Mouse (Mus musculus): ENCODE data around the gene Slc4a2. TPM values are rescaled to one million over a fixed set of nuclear protein-coding genes. Genes with fewer than 3 reads are reported as not detected.

The Slc4a2 gene
- polyA plus RNA-seq, 1 experiment from 2014 or later, result 41.0 TPM

DNA sequence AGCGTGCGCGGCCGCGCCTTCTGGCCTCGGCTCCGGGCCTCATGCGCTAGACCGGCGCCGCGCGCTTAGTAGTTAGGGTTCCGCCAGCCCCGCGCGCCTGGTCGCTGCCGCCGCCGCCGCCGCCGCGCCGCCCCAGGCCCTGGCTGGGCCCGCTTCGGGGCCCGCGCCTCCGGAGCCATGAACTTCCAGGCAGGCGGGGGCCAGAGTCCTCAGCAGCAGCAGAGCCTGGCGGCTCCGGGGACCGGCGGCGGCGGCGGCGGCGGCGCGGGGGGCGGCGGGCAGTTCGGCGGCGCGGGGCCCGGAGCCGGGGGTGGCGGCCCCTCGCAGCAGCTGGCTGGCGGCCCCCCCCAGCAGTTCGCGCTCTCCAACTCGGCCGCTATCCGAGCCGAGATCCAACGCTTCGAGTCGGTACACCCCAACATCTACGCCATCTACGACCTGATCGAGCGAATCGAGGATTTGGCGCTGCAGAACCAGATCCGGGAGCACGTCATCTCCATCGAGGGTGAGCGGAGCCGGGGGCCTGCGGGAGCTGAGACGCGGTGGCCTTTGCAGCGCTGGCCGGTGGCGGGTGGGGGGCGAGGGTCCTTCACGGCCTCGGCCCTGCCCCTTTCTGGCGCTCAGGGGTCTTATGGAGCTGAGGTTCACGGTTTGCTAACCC, 28.5 kb downstream of the Slc4a2 start, which contains the start of gene Agap3:
Agap3 (plus strand) TSS at position 148 of the 661 bp plus-strand sequence.
- H3K4me3 ChIP-seq, result peak within 1 kb of the TSS; percentile 93
- peak within 1 kb of the TSS; percentile 92 for H3K27ac ChIP-seq
- peak within 1 kb of the TSS; percentile 94 for H3K9ac ChIP-seq
- under 1% methylated on average over 62 of the region's 85 CpGs for WGBS
- H3K36me3 ChIP-seq, result peaks cover 13% of the 10 kb centered on the region
- H3K4me2 ChIP-seq, result peak within 1 kb of the TSS; percentile 99
- H3K27me3 ChIP-seq, result 0 out of 2 replicates have a peak, but pooled peaks cover 4% of the 10 kb centered on the region
- peak; percentile 39 for ATAC-seq (ENCODE audit: insufficient number of reproducible peaks, insufficient read depth, low FRiP score, low TSS enrichment, low read depth)
- H3K4me1 ChIP-seq, result peaks cover 52% of the 10 kb centered on the region
- H3K9me3 ChIP-seq, result no peaks in the 10 kb centered on the region

- Histone ChIP-seq H3K9ac (peak overlapping the region; percentile 94), H3K4me2 (peak overlapping the region; percentile 99), H3K27ac (peak overlapping the region; percentile 92), H3K9me3 (no peaks in the 10 kb centered on the region), H3K4me1 (peaks cover 47% of the 10 kb centered on the region), H3K27me3 (0 out of 2 replicates have a peak, but pooled peaks cover 4% of the 10 kb centered on the region), H3K4me3 (peak overlapping the region; percentile 93), H3K36me3 (peaks cover 19% of the 10 kb centered on the region)
- under 1% methylated on average over 29 of the region's 29 CpGs for WGBS
- ATAC-seq (ENCODE audit: insufficient number of reproducible peaks, insufficient read depth, low FRiP score, low TSS enrichment, low read depth), result no peak
These were observed 29.1 kb downstream of the Slc4a2 start for GRCm38 (mm10) chr5:24452691-24453233.

DNA sequence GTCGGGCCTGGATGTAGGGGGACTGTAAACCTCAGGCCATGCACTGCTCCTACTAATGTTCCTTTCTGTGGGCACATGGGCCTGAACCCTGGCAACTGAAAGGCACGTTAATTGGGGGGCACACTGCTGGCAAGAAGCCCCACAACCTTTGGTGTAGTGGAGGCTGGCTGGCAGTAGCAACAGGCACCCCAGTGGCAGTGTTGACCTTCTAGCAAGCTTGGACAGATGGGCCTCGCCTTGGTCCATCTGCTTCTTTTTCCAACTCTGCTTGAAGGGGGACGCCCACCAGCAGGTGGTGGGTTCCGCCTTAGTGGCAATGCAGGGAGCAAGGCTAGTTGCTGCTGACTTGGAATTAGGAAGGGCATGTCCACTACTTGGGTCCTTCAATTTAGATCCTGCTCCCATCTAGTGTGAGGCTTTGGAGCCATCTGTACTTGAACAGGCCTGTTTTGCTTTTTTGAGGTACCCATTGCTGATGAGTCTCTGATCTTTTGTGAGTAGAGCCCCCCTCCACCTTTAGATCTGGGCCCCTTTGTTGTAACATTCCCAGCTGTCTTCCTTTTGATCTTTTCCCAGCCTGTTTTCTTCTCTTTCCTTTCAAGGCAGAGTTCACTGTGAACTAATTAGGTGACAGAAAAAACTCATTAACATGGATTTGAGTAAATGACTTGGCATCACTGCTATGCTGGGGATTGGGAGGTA, 29.8 kb downstream of the Slc4a2 start:
- Histone ChIP-seq H3K4me3 (peak overlapping the region; percentile 93), H3K27me3 (0 out of 2 replicates have a peak, but pooled peaks cover 4% of the 10 kb centered on the region), H3K9me3 (no peaks in the 10 kb centered on the region), H3K36me3 (peaks cover 26% of the 10 kb centered on the region), H3K4me2 (peak overlapping the region; percentile 99), H3K4me1 (peaks cover 43% of the 10 kb centered on the region), H3K9ac (peak overlapping the region; percentile 94), H3K27ac (peak overlapping the region; percentile 92)
- 13% methylated on average over 5 of the region's 5 CpGs for WGBS
- no peak for ATAC-seq (ENCODE audit: insufficient number of reproducible peaks, insufficient read depth, low FRiP score, low TSS enrichment, low read depth)

- peak overlapping the region; percentile 94; the same call in 1 of the 2 replicates for H3K9ac ChIP-seq
- no peaks in the 10 kb centered on the region for H3K9me3 ChIP-seq
- H3K27me3 ChIP-seq, result 0 out of 2 replicates have a peak, but pooled peaks cover under 1% of the 10 kb centered on the region
- 0 out of 2 replicates have a peak overlapping the region, but pooled peaks have one; percentile 35 for H3K27ac ChIP-seq
- H3K4me1 ChIP-seq, result peaks cover 43% of the 10 kb centered on the region
- H3K36me3 ChIP-seq, result peaks cover 31% of the 10 kb centered on the region
- H3K4me3 ChIP-seq, result peak overlapping the region; percentile 93
- WGBS, result 17% methylated on average over 2 of the region's 2 CpGs
- ATAC-seq (ENCODE audit: insufficient number of reproducible peaks, insufficient read depth, low FRiP score, low TSS enrichment, low read depth), result no peak
- H3K4me2 ChIP-seq, result peak overlapping the region; percentile 99
These were observed 30.3 kb downstream of the Slc4a2 start for GRCm38 (mm10) chr5:24453985-24454303.

GRCm38 (mm10) chr5:24455076-24455475, 31.4 kb downstream of the Slc4a2 start:
- no peaks in the 10 kb centered on the region for H3K9me3 ChIP-seq

DNA sequence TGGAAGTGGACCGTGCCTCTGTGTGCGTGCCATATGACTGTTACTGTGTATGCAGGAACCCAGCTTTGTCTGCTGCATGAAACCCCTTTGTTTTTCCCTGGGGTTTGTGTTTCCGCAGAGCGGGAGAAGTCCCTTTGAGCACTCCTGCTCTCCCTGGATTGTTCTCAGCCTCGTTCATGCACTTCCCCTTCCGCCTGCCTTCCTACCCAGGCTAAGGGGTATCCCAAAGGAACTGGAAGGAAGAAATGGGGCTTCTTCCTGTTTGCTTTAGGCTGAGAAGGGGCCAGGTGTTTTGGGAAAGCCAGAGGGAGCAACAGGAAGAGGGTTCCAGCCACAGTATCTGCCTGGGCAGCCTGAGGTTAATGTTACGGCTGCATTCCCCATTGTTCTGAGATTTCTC, 32.0 kb downstream of the Slc4a2 start:
- Histone ChIP-seq H3K9ac (peak overlapping the region; percentile 46), H3K4me1 (peaks cover 43% of the 10 kb centered on the region), H3K27me3 (no peaks in the 10 kb centered on the region), H3K27ac (peak overlapping the region; percentile 53), H3K9me3 (no peaks in the 10 kb centered on the region), H3K36me3 (peaks cover 37% of the 10 kb centered on the region), H3K4me3 (no peak overlapping the region), H3K4me2 (peak overlapping the region; percentile 23)
- 53% methylated on average over 7 of the region's 7 CpGs for WGBS
- ATAC-seq (ENCODE audit: insufficient number of reproducible peaks, insufficient read depth, low FRiP score, low TSS enrichment, low read depth), result no peak

More at GRCm38 (mm10) chr5:24455076-24455475, 31.4 kb downstream of the Slc4a2 start:
- ATAC-seq (ENCODE audit: insufficient number of reproducible peaks, insufficient read depth, low FRiP score, low TSS enrichment, low read depth), result no peak
- Histone ChIP-seq H3K36me3 (peaks cover 32% of the 10 kb centered on the region), H3K4me3 (no peak overlapping the region), H3K27me3 (no peaks in the 10 kb centered on the region), H3K4me1 (peaks cover 43% of the 10 kb centered on the region), H3K27ac (peak overlapping the region; percentile 53; the same call in 1 of the 2 replicates), H3K9ac (peak overlapping the region; percentile 46), H3K4me2 (peak overlapping the region; percentile 99)
- 69% methylated on average over 3 of the region's 3 CpGs for WGBS

DNA sequence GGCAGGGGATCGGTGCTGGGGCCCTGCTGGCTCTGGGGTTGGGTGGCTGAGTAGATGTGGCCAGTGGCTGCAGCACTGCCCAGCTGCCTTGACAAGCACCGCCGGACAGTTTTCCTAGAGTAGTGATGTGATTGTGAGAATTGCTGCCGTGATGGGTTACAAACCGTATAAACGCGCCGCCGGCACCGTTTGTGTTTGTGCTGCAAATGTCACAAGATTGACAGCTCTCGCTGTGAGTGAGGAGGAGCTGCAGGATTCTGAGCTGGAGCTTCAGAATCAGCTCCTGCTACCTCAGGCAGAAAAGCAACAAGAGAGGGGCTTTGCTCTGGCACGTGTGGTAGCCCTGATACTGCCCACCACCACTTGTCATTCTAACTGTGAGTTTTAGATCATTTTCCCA, 43.1 kb downstream of the Slc4a2 start:
- Histone ChIP-seq H3K36me3 (peaks cover 8% of the 10 kb centered on the region), H3K9me3 (no peaks in the 10 kb centered on the region), H3K27me3 (no peaks in the 10 kb centered on the region), H3K4me1 (peaks cover 37% of the 10 kb centered on the region), H3K9ac (no peak overlapping the region), H3K4me3 (no peak overlapping the region), H3K27ac (no peak overlapping the region), H3K4me2 (no peak overlapping the region)
- 64% methylated on average over 12 of the region's 12 CpGs for WGBS
- no peak for ATAC-seq (ENCODE audit: insufficient number of reproducible peaks, insufficient read depth, low FRiP score, low TSS enrichment, low read depth)

DNA sequence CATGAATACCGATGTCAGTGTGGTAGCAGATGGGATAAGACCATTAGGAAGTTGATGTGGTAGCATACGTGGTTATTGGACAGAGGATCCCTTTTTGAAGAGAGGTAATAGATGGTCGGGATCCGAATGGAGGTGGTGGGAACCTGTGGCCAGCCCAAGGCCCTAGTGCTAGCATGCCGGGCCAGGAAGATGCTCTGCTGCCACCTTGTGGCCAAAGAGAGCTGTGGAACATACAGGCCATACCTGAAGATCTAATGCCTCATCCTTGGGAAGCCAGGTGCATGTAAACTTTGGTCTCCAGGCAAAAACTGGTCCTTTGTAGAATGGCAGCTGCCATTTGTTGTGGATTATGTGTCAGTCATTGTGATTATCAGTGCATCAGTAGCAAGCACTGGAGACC, 47.0 kb downstream of the Slc4a2 start:
- H3K27me3 ChIP-seq, result peaks cover 26% of the 10 kb centered on the region
- no peak overlapping the region for H3K9ac ChIP-seq
- H3K4me1 ChIP-seq, result peaks cover 59% of the 10 kb centered on the region
- H3K36me3 ChIP-seq, result peaks cover 9% of the 10 kb centered on the region; the same call in 1 of the 2 replicates
- no peak overlapping the region for H3K4me2 ChIP-seq
- 0 out of 2 replicates have a peak overlapping the region, but pooled peaks have one; percentile 64 for H3K27ac ChIP-seq
- H3K4me3 ChIP-seq, result no peak overlapping the region
- H3K9me3 ChIP-seq, result no peaks in the 10 kb centered on the region
- no peak for ATAC-seq (ENCODE audit: insufficient number of reproducible peaks, insufficient read depth, low FRiP score, low TSS enrichment, low read depth)
- 16% methylated on average over 5 of the region's 5 CpGs for WGBS

DNA sequence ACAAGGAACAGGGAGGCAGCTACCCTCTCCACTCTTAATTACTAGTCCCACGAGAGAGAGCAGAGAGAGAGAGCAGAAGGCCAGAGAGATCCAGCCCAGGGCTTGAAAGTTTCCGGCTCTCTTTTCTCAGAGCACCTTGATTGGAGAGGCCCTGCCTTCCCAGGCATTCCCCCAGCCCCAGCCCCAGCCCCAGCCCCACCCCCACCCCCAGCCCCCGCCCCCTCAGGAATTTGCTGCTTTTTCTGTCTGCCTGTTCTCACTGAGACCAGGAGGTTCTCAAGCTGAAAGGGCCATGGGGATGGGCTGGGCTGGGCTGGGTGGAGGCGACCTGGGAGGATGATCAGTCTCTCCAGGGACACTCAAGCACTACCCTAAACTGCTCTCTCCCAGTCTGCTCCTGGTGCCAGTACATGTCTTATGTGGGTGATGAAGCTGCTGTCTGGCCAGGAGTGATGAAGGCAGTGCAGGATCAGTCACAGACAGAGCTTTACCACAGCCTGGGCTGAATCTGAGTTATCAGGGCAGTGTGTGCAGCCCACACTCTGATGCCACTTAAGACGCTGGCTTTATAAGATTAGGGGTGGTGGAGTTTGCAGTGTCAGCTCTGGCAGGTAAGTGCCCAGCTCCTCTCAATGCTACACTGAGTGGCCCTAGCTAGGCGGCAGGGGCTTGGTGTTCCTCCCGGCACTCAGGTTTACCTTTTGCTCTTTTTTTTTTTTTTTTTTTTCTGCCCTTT, 49.4 kb downstream of the Slc4a2 start:
- H3K9me3 ChIP-seq, result no peaks in the 10 kb centered on the region
- peaks cover 64% of the 10 kb centered on the region for H3K4me1 ChIP-seq
- H3K27ac ChIP-seq, result peak overlapping the region; percentile 80
- WGBS, result 22% methylated on average over 7 of the region's 7 CpGs
- H3K27me3 ChIP-seq, result peaks cover 30% of the 10 kb centered on the region
- ATAC-seq (ENCODE audit: insufficient number of reproducible peaks, insufficient read depth, low FRiP score, low TSS enrichment, low read depth), result peak; percentile 18; the same call in 1 of the 2 replicates
- H3K4me2 ChIP-seq, result peak overlapping the region; percentile 80
- no peak overlapping the region for H3K4me3 ChIP-seq
- 0 out of 2 replicates have a peak overlapping the region, but pooled peaks have one; percentile 28 for H3K9ac ChIP-seq
- H3K36me3 ChIP-seq, result peaks cover 33% of the 10 kb centered on the region

GRCm38 (mm10) chr5:24474025-24474722, 50.5 kb downstream of the Slc4a2 start:
- WGBS, result 4% methylated on average over 75 of the region's 77 CpGs
- peaks cover 60% of the 10 kb centered on the region for H3K4me1 ChIP-seq
- peaks cover 42% of the 10 kb centered on the region for H3K36me3 ChIP-seq
- peaks cover 30% of the 10 kb centered on the region for H3K27me3 ChIP-seq
- H3K4me2 ChIP-seq, result peak overlapping the region; percentile 80
- ATAC-seq (ENCODE audit: insufficient number of reproducible peaks, insufficient read depth, low FRiP score, low TSS enrichment, low read depth), result no peak
- H3K27ac ChIP-seq, result peak overlapping the region; percentile 80
- H3K4me3 ChIP-seq, result peak overlapping the region; percentile 53
- no peaks in the 10 kb centered on the region for H3K9me3 ChIP-seq
- H3K9ac ChIP-seq, result peak overlapping the region; percentile 76
